19 mouse cellular contexts compared by ENCODE assay signal in the genomic region with DNA sequence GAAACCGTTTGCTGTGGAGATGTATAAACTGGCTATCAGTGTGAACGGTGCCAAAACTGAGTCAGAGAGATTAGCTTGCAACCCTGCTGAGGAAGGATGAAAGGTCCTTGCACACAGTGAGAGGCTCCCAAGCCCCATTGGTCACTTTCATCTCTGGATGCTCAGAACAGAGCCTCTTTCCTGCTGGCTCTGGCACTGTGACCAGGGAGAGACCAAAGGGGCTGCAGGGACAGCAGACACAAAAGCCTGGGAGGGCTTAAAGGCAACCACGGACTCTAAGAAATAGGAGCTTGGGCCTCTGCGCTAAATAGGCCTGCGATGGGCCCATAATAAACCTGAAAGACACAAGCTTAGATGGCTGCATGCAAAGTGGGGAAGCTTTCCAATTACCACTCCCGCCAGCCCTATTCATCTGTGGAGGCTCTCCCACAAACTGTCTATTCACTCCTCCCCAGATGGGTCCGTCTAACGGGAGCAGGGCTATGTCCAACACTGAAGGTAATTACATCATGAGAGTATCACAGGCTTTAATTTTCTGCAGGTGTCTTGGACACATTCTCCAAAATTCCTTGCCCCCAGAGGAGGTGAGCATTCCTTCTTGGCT.
DNase-seq lines count a peak whose midpoint lies in the region; ATAC-seq lines count a peak whose summit lies in the region.
"Had no signal": no experiment of that assay in that cellular context is flagged by ENCODE, and none has a peak within 500 bp of the region (broad histone marks: within the 10 kb centered on the region; RNA-seq: fewer than 3 reads in every experiment).

No protein-coding gene starts in this region.

- H3K9ac ChIP-seq in forebrain, embryonic 11.5 days (ENCODE audit: low read length): no peak overlapping the region
- no peak overlapping the region for H3K9ac ChIP-seq in hindbrain, embryonic 13.5 days
- no peak overlapping the region for H3K9ac ChIP-seq in midbrain, embryonic 15.5 days
- H3K9ac ChIP-seq: limb, embryonic 13.5 days; liver, postnatal 0 days had no signal

- ATAC-seq in forebrain, embryonic 11.5 days (replicated peaks; ENCODE audit: low FRiP score): peak; percentile 83
- ATAC-seq in hindbrain, embryonic 13.5 days (ENCODE audit: low FRiP score): peak; percentile 57; the same call in 1 of the 2 replicates
- ATAC-seq in midbrain, embryonic 15.5 days (replicated peaks): peak; percentile 75
- ATAC-seq: intestine, embryonic 16.5 days; liver, postnatal 0 days had no signal

- no peaks in the 10 kb centered on the region for H3K9me3 ChIP-seq in forebrain, embryonic 11.5 days (ENCODE audit: control insufficient read depth, low read length)
- H3K9me3 ChIP-seq in hindbrain, embryonic 13.5 days: no peaks in the 10 kb centered on the region
- no peaks in the 10 kb centered on the region for H3K9me3 ChIP-seq in midbrain, embryonic 15.5 days
- H3K9me3 ChIP-seq: limb, embryonic 13.5 days had no signal

- no peaks in the 10 kb centered on the region for H3K36me3 ChIP-seq in forebrain, embryonic 11.5 days (ENCODE audit: control insufficient read depth, insufficient read depth, low read length)
- H3K36me3 ChIP-seq in hindbrain, embryonic 13.5 days: no peaks in the 10 kb centered on the region
- no peaks in the 10 kb centered on the region for H3K36me3 ChIP-seq in midbrain, embryonic 15.5 days (replicated peaks)
- H3K36me3 ChIP-seq: limb, embryonic 13.5 days had no signal

- peak overlapping the region; percentile 73 for H3K27ac ChIP-seq in forebrain, embryonic 11.5 days (ENCODE audit: low read depth, low read length)
- 0 out of 2 replicates have a peak overlapping the region, but pooled peaks have one; percentile 30 for H3K27ac ChIP-seq in hindbrain, embryonic 13.5 days
- no peak overlapping the region for H3K27ac ChIP-seq in midbrain, embryonic 15.5 days
- H3K27ac ChIP-seq: limb, embryonic 13.5 days; stomach, postnatal 0 days had no signal

- H3K4me3 ChIP-seq in forebrain, embryonic 11.5 days (ENCODE audit: low read depth, low read length): no peak overlapping the region
- no peak overlapping the region for H3K4me3 ChIP-seq in hindbrain, embryonic 13.5 days
- no peak overlapping the region for H3K4me3 ChIP-seq in midbrain, embryonic 15.5 days
- H3K4me3 ChIP-seq: erythroblast, embryonic 14.5 days; limb, embryonic 13.5 days had no signal

- H3K4me2 ChIP-seq in forebrain, embryonic 11.5 days (ENCODE audit: low read depth, low read length, severe bottlenecking): no peak overlapping the region
- H3K4me2 ChIP-seq in hindbrain, embryonic 13.5 days: no peak overlapping the region
- no peak overlapping the region for H3K4me2 ChIP-seq in midbrain, embryonic 15.5 days
- H3K4me2 ChIP-seq: limb, embryonic 13.5 days had no signal

- WGBS in forebrain, embryonic 11.5 days: 15% methylated on average over 8 of the region's 8 CpGs
- WGBS in hindbrain, embryonic 13.5 days: 41% methylated on average over 8 of the region's 8 CpGs
- WGBS in midbrain, embryonic 15.5 days: 12% methylated on average over 8 of the region's 8 CpGs

- H3K4me1 ChIP-seq in forebrain, embryonic 11.5 days (replicated peaks; ENCODE audit: control insufficient read depth, insufficient read depth, low read length): peaks cover 5% of the 10 kb centered on the region; the same call in 1 of the 2 replicates
- H3K4me1 ChIP-seq in hindbrain, embryonic 13.5 days (replicated peaks): peaks cover 3% of the 10 kb centered on the region; the same call in 1 of the 2 replicates
- H3K4me1 ChIP-seq in midbrain, embryonic 15.5 days: peaks cover 4% of the 10 kb centered on the region; the same call in 1 of the 2 replicates
- H3K4me1 ChIP-seq: limb, embryonic 13.5 days had no signal

- no peaks in the 10 kb centered on the region for H3K27me3 ChIP-seq in forebrain, embryonic 11.5 days (ENCODE audit: control insufficient read depth, insufficient read depth, low read length)
- no peaks in the 10 kb centered on the region for H3K27me3 ChIP-seq in hindbrain, embryonic 13.5 days
- no peaks in the 10 kb centered on the region for H3K27me3 ChIP-seq in midbrain, embryonic 15.5 days (replicated peaks)
- H3K27me3 ChIP-seq: limb, embryonic 13.5 days had no signal

- peak; percentile 8 to 19 for DNase-seq in cerebellum, postnatal 25 days
- DNase-seq in cerebellum, adult 9-10 months: no peak
- DNase-seq in forebrain, embryonic 11.5 days (ENCODE audit: low spot score): no peak
- DNase-seq in embryo, embryonic 10.5 days (ENCODE audit: low spot score): no peak
- DNase-seq in urinary bladder, postnatal 14 days (ENCODE audit: low spot score): no peak
- no peak for DNase-seq in frontal cortex, postnatal 25 days (ENCODE audit: low spot score in 2 of 2)
- DNase-seq: adrenal gland, postnatal 10 days; heart, postnatal 10 days; kidney, postnatal 25 days; liver, postnatal 0 days; lung, postnatal 4 days; spleen, adult 18-20 months; thymus, postnatal 4 days had no signal

Comparison
In these comparisons a context has a peak if more than half of its experiments do, and no peak if none do; other contexts are left out.
1. DNase-seq: peak in cerebellum, postnatal 25 days (2 of 2); none in cerebellum, adult 9-10 months (single experiment), forebrain, embryonic 11.5 days (single experiment), embryo, embryonic 10.5 days (single experiment), urinary bladder, postnatal 14 days (single experiment) and frontal cortex, postnatal 25 days (0 of 2).
2. Peak in every context shown above with its lines, with median percentiles within 50 percentile points of each other: ATAC-seq.